Mouse (Mus musculus): ENCODE data around the gene Ip6k1. TPM values are rescaled to one million over a fixed set of nuclear protein-coding genes. Genes with fewer than 3 reads are reported as not detected.
A peak's percentile ranks its signal among the peaks of the same experiment; 100 is the strongest.

Gene Ip6k1
- total and polyA plus RNA-seq, 3 experiments, result 30.8 to 58.5 (median 55.9) TPM

DNA sequence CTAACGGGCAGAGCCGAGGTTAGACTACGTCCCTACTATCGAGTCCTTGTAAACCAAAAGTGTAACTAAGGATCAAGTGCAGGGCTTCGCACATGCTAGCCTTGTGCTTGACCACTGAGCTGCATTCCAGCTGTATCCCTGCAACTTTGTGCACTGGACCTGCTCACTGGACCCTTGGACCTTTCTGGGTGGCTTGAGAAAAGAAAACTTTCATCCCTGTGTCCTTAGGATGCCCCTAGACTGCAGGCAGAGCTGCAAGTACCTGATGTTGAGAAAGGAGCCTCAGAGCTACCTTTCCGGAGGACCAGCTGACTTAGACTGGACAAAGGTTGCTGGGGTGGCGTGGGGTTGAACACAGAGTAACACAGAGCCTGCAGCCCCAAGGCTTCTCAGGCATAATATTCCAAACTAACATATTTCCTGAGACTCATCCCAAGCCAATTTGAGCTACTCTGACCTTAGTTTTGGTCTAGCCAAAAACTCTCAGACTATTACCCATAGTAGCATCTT, 88.4 kb downstream of the Ip6k1 start:
- Histone ChIP-seq H3K9me3 (replicated peaks) (no peaks in the 10 kb centered on the region), H3K36me3 (replicated peaks) (peaks cover 79% of the 10 kb centered on the region), H3K4me3 (ENCODE audit: low read depth, low read length) (no peak overlapping the region), H3K27me3 (ENCODE audit: insufficient read depth, low read length) (no peaks in the 10 kb centered on the region; the same call in 1 of the 2 replicates), H3K4me1 (ENCODE audit: insufficient read depth, low read depth, low read length) (peaks cover 65% of the 10 kb centered on the region)
- DNase-seq (ENCODE audit: low spot score) (no peak), ATAC-seq (ENCODE audit: extremely low read depth, insufficient number of reproducible peaks, low FRiP score, poor library complexity, severe bottlenecking) (no peak)
- TF ChIP-seq GATA2 (IDR thresholded peaks at IDR 0.05; ENCODE audit: borderline replicate concordance, low read depth, low read length) (no peak), TAL1 (conservative IDR thresholded peaks at IDR 0.05; ENCODE audit: low read depth, low read length) (no peak), POLR2AphosphoS5 (IDR thresholded peaks at IDR 0.05; ENCODE audit: insufficient replicate concordance, low read depth, low read length) (no peak), GATA1 (IDR thresholded peaks at IDR 0.05; ENCODE audit: borderline replicate concordance, low read length) (no peak), CTCF (IDR thresholded peaks at IDR 0.05; ENCODE audit: low read depth, low read length) (no peak)

- TF ChIP-seq POLR2AphosphoS5 (IDR thresholded peaks at IDR 0.05; ENCODE audit: insufficient replicate concordance, low read depth, low read length) (no peak), CTCF (IDR thresholded peaks at IDR 0.05; ENCODE audit: low read depth, low read length) (no peak), GATA2 (IDR thresholded peaks at IDR 0.05; ENCODE audit: borderline replicate concordance, low read depth, low read length) (no peak), TAL1 (conservative IDR thresholded peaks at IDR 0.05; ENCODE audit: low read depth, low read length) (no peak), GATA1 (IDR thresholded peaks at IDR 0.05; ENCODE audit: borderline replicate concordance, low read length) (no peak)
- peaks cover 72% of the 10 kb centered on the region for H3K36me3 ChIP-seq (replicated peaks)
- H3K4me1 ChIP-seq (ENCODE audit: insufficient read depth, low read depth, low read length), result peaks cover 76% of the 10 kb centered on the region
- no peaks in the 10 kb centered on the region for H3K9me3 ChIP-seq (replicated peaks)
- no peak for DNase-seq (ENCODE audit: low spot score)
- peak overlapping the region; percentile 94 for H3K4me3 ChIP-seq (ENCODE audit: low read depth, low read length)
- no peak for ATAC-seq (ENCODE audit: extremely low read depth, insufficient number of reproducible peaks, low FRiP score, poor library complexity, severe bottlenecking)
- no peaks in the 10 kb centered on the region; the same call in 1 of the 2 replicates for H3K27me3 ChIP-seq (ENCODE audit: insufficient read depth, low read length)
These were observed 91.3 kb downstream of the Ip6k1 start for GRCm38 (mm10) chr9:108093586-108093985.

DNA sequence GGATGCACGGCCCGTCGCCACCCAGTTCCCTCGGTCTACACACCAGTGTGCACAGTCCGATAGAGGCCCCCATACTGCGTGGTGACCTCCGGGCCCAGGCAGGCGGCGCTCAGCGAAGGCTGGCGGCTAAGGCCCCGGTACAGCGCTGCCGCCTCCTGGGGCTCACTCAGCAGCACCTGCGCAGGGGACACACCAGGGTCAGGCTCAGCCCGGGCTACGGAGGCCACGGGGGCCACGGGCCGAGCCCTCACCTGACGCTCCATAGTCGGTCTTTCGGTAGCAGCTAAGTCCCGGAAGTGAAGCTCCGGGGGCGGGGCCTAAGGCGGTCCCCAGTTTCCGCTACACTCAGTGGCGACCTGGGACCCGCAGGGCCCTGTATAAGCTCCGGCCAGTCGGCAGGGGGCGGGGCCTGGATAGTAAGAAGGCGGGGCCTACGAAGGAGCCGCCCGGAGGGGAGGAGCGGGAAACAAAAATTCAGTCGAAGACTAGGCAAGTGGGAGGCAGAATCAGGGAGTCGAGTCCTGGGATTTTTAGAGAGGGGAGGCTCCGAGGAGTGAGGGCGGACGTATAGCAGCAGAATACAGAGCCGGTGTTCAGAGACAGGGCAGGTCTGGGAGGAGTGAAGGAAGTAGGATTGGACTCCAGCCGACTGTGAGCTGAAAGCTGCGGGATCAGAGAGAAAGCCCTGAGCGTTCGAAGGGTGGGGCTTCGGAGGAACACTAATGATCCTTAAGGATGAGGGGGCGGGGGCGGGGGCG, 92.1 kb downstream of the Ip6k1 start, which contains the start of gene Apeh:
TSS of gene Apeh (minus strand) at position 423 of the 758 bp plus-strand sequence.
- ATAC-seq (ENCODE audit: extremely low read depth, insufficient number of reproducible peaks, low FRiP score, poor library complexity, severe bottlenecking) (peak; percentile 83), DNase-seq (ENCODE audit: low spot score) (peak; percentile 94)
- TF ChIP-seq CTCF (IDR thresholded peaks at IDR 0.05; ENCODE audit: low read depth, low read length) (no peak), GATA2 (IDR thresholded peaks at IDR 0.05; ENCODE audit: borderline replicate concordance, low read depth, low read length) (no peak), GATA1 (IDR thresholded peaks at IDR 0.05; ENCODE audit: borderline replicate concordance, low read length) (no peak), POLR2AphosphoS5 (IDR thresholded peaks at IDR 0.05; ENCODE audit: insufficient replicate concordance, low read depth, low read length) (no peak), TAL1 (conservative IDR thresholded peaks at IDR 0.05; ENCODE audit: low read depth, low read length) (no peak)
- H3K4me1 ChIP-seq (ENCODE audit: insufficient read depth, low read depth, low read length), result peaks cover 80% of the 10 kb centered on the region
- no peaks in the 10 kb centered on the region for H3K9me3 ChIP-seq (replicated peaks)
- H3K4me3 ChIP-seq (ENCODE audit: low read depth, low read length), result peak within 1 kb of the TSS; percentile 94
- no peaks in the 10 kb centered on the region; the same call in 1 of the 2 replicates for H3K27me3 ChIP-seq (ENCODE audit: insufficient read depth, low read length)
- H3K36me3 ChIP-seq (replicated peaks), result peaks cover 72% of the 10 kb centered on the region

DNA sequence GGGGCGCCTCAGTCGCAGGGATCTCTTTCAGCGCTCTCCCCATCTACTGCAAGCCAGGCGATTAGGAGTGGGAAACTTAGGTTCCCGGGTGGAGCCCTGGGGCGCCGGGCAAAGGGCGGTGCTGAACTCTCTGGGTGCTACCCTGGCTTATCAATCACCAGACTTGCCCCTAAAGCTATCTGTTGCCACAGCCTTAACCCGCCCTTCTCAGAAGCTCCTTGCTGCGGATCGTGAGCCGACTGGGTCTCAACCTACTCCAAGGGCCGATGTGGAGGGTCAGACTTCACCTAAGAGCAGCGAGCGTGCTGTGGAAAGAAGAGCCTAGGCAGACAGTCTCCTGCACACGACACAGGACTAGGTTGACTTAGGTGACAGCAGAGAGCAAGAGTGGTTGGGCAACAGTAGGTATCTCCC, 92.7 kb downstream of the Ip6k1 start:
- Histone ChIP-seq H3K4me3 (ENCODE audit: low read depth, low read length) (peak overlapping the region; percentile 94), H3K27me3 (ENCODE audit: insufficient read depth, low read length) (no peaks in the 10 kb centered on the region; the same call in 1 of the 2 replicates), H3K9me3 (replicated peaks) (no peaks in the 10 kb centered on the region), H3K36me3 (replicated peaks) (peaks cover 72% of the 10 kb centered on the region), H3K4me1 (ENCODE audit: insufficient read depth, low read depth, low read length) (peaks cover 84% of the 10 kb centered on the region)
- TF ChIP-seq TAL1 (conservative IDR thresholded peaks at IDR 0.05; ENCODE audit: low read depth, low read length), result peak; percentile 77
- TF ChIP-seq POLR2AphosphoS5 (IDR thresholded peaks at IDR 0.05; ENCODE audit: insufficient replicate concordance, low read depth, low read length), result no peak
- TF ChIP-seq CTCF (IDR thresholded peaks at IDR 0.05; ENCODE audit: low read depth, low read length), result no peak
- DNase-seq (ENCODE audit: low spot score) (peak; percentile 66), ATAC-seq (ENCODE audit: extremely low read depth, insufficient number of reproducible peaks, low FRiP score, poor library complexity, severe bottlenecking) (peak; percentile 43)

GRCm38 (mm10) chr9:108095518-108095917, 93.2 kb downstream of the Ip6k1 start:
- peaks cover 69% of the 10 kb centered on the region for H3K36me3 ChIP-seq (replicated peaks)
- ATAC-seq (ENCODE audit: extremely low read depth, insufficient number of reproducible peaks, low FRiP score, poor library complexity, severe bottlenecking) (no peak), DNase-seq (ENCODE audit: low spot score) (peak; percentile 75)
- peak overlapping the region; percentile 94; the same call in 1 of the 2 replicates for H3K4me3 ChIP-seq (ENCODE audit: low read depth, low read length)
- no peaks in the 10 kb centered on the region; the same call in 1 of the 2 replicates for H3K27me3 ChIP-seq (ENCODE audit: insufficient read depth, low read length)
- H3K9me3 ChIP-seq (replicated peaks), result no peaks in the 10 kb centered on the region
- H3K4me1 ChIP-seq (ENCODE audit: insufficient read depth, low read depth, low read length), result peaks cover 82% of the 10 kb centered on the region
- TF ChIP-seq GATA1 (IDR thresholded peaks at IDR 0.05; ENCODE audit: borderline replicate concordance, low read length) (no peak), CTCF (IDR thresholded peaks at IDR 0.05; ENCODE audit: low read depth, low read length) (0 out of 2 replicates have a peak, but pooled peaks have one; percentile 5), POLR2AphosphoS5 (IDR thresholded peaks at IDR 0.05; ENCODE audit: insufficient replicate concordance, low read depth, low read length) (no peak)

DNA sequence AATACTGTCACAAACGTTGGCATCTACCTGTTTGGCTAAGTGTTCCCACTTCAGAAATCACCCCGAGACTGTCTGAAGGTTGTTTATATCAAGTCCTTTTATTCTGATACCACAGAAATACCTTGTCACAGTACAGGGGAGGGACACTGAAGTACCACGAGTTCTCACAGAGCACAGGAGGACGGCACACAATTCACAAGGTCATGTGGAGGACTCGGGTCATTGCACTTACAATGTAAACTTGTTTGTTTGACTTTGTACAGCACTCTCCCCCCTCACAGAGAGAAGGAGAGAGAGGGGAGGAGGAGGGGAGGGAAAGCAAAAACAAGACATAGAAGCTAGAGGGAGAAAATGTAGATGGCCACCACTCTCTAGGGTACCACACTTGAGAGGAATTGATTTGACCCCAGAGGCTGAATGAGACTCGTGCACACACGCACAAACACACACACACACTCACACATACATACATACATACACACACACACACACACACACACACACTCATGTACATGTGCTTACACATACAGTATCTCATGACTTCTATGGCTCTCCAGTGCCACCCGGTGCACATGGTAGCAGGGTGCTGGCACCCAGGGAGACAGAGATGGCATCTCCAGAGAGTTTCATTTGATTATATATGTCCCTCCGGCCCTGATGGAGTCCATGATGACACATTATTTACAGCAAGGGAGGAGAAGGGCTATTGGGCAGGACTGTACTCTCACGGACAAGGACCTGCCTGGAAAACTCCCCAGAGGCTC, 93.8 kb downstream of the Ip6k1 start:
- Histone ChIP-seq H3K36me3 (replicated peaks) (peaks cover 69% of the 10 kb centered on the region), H3K4me3 (ENCODE audit: low read depth, low read length) (peak overlapping the region; percentile 94; the same call in 1 of the 2 replicates), H3K4me1 (ENCODE audit: insufficient read depth, low read depth, low read length) (peaks cover 82% of the 10 kb centered on the region), H3K9me3 (replicated peaks) (no peaks in the 10 kb centered on the region), H3K27me3 (ENCODE audit: insufficient read depth, low read length) (no peaks in the 10 kb centered on the region; the same call in 1 of the 2 replicates)
- DNase-seq (ENCODE audit: low spot score) (no peak), ATAC-seq (ENCODE audit: extremely low read depth, insufficient number of reproducible peaks, low FRiP score, poor library complexity, severe bottlenecking) (no peak)
- TF ChIP-seq POLR2AphosphoS5 (IDR thresholded peaks at IDR 0.05; ENCODE audit: insufficient replicate concordance, low read depth, low read length) (0 out of 2 replicates have a peak, but pooled peaks have one; percentile 38), GATA1 (IDR thresholded peaks at IDR 0.05; ENCODE audit: borderline replicate concordance, low read length) (no peak)

Other genes starting within 250 kb of the Ip6k1 start
- 355 and 467 TPM in 2 replicates for gene Rbm5, start 231.5 kb upstream of the Ip6k1 start, total RNA-seq (2014; fragmentation: Nextera tagmentation)
- 261 and 271 TPM in 2 replicates for gene Rbm5, start 231.5 kb upstream of the Ip6k1 start, total RNA-seq (2017)
- gene Rbm5, start 231.5 kb upstream of the Ip6k1 start, polyA plus RNA-seq (2012), result 14.3 and 23.4 TPM in 2 replicates
- gene Rbm6, start 129.3 kb upstream of the Ip6k1 start, total RNA-seq (2014; fragmentation: Nextera tagmentation), result 120 and 184 TPM in 2 replicates
- 91.6 and 105 TPM in 2 replicates for gene Rbm6, start 129.3 kb upstream of the Ip6k1 start, total RNA-seq (2017)
- gene Rbm6, start 129.3 kb upstream of the Ip6k1 start, polyA plus RNA-seq (2012), result 15.8 and 38.7 TPM in 2 replicates
- gene Mon1a, start 114.3 kb upstream of the Ip6k1 start, total RNA-seq (2014; fragmentation: Nextera tagmentation), result 2.0 and 3.1 TPM in 2 replicates
- 12.8 and 14.3 TPM in 2 replicates for gene Mon1a, start 114.3 kb upstream of the Ip6k1 start, total RNA-seq (2017)
- gene Mon1a, start 114.3 kb upstream of the Ip6k1 start, polyA plus RNA-seq (2012), result 12.8 and 13.6 TPM in 2 replicates
- gene Mst1r, start 95.6 kb upstream of the Ip6k1 start, total RNA-seq (2014; fragmentation: Nextera tagmentation), result not detected in 2 replicates
- gene Mst1r, start 95.6 kb upstream of the Ip6k1 start, total RNA-seq (2017), result not detected in 2 replicates
- 0.01 TPM in 1 of 2 replicates, not detected in the other for gene Mst1r, start 95.6 kb upstream of the Ip6k1 start, polyA plus RNA-seq (2012)
- gene Actl11, start 74.0 kb upstream of the Ip6k1 start, total RNA-seq (2014; fragmentation: Nextera tagmentation), result not detected in 2 replicates
- 0.11 TPM in 1 of 2 replicates, not detected in the other for gene Actl11, start 74.0 kb upstream of the Ip6k1 start, total RNA-seq (2017)
- gene Actl11, start 74.0 kb upstream of the Ip6k1 start, polyA plus RNA-seq (2012), result not detected in 2 replicates
- gene Camkv, start 66.8 kb upstream of the Ip6k1 start, total RNA-seq (2014; fragmentation: Nextera tagmentation), result not detected in 2 replicates
- gene Camkv, start 66.8 kb upstream of the Ip6k1 start, total RNA-seq (2017), result 0.11 TPM in 1 of 2 replicates, not detected in the other
- not detected in 2 replicates for gene Camkv, start 66.8 kb upstream of the Ip6k1 start, polyA plus RNA-seq (2012)
- 24.1 and 25.6 TPM in 2 replicates for gene Traip, start 52.4 kb upstream of the Ip6k1 start, total RNA-seq (2014; fragmentation: Nextera tagmentation)
- 28.7 and 32.6 TPM in 2 replicates for gene Traip, start 52.4 kb upstream of the Ip6k1 start, total RNA-seq (2017)
- gene Traip, start 52.4 kb upstream of the Ip6k1 start, polyA plus RNA-seq (2012), result 3.1 and 10.7 TPM in 2 replicates
- gene Uba7, start 27.0 kb upstream of the Ip6k1 start, total RNA-seq (2014; fragmentation: Nextera tagmentation), result 44.5 and 87.9 TPM in 2 replicates
- gene Uba7, start 27.0 kb upstream of the Ip6k1 start, total RNA-seq (2017), result 145 and 186 TPM in 2 replicates
- 18.3 and 34.2 TPM in 2 replicates for gene Uba7, start 27.0 kb upstream of the Ip6k1 start, polyA plus RNA-seq (2012)
- gene Gm20661, start 19.4 kb upstream of the Ip6k1 start, total RNA-seq (2014; fragmentation: Nextera tagmentation), result 0.75 and 1.0 TPM in 2 replicates
- gene Gm20661, start 19.4 kb upstream of the Ip6k1 start, total RNA-seq (2017), result 1.8 and 2.6 TPM in 2 replicates
- 0.15 TPM in 1 of 2 replicates, not detected in the other for gene Gm20661, start 19.4 kb upstream of the Ip6k1 start, polyA plus RNA-seq (2012)
- 24.6 and 28.1 TPM in 2 replicates for gene Inka1, start 16.6 kb upstream of the Ip6k1 start, total RNA-seq (2014; fragmentation: Nextera tagmentation)
- 74.4 and 83.2 TPM in 2 replicates for gene Inka1, start 16.6 kb upstream of the Ip6k1 start, total RNA-seq (2017)
- 75.6 and 81.1 TPM in 2 replicates for gene Inka1, start 16.6 kb upstream of the Ip6k1 start, polyA plus RNA-seq (2012)
- 2.9 and 4.0 TPM in 2 replicates for gene Cdhr4, start 10.0 kb upstream of the Ip6k1 start, total RNA-seq (2014; fragmentation: Nextera tagmentation)
- gene Cdhr4, start 10.0 kb upstream of the Ip6k1 start, total RNA-seq (2017), result 8.4 and 11.3 TPM in 2 replicates
- 0.40 and 0.57 TPM in 2 replicates for gene Cdhr4, start 10.0 kb upstream of the Ip6k1 start, polyA plus RNA-seq (2012)
- gene Gm20662, start 6.2 kb upstream of the Ip6k1 start, total RNA-seq (2014; fragmentation: Nextera tagmentation), result not detected in 2 replicates
- gene Gm20662, start 6.2 kb upstream of the Ip6k1 start, total RNA-seq (2017), result 0.76 and 2.4 TPM in 2 replicates
- gene Gm20662, start 6.2 kb upstream of the Ip6k1 start, polyA plus RNA-seq (2012), result 0.14 and 0.27 TPM in 2 replicates
- 7.2 and 8.5 TPM in 2 replicates for gene Gmppb, start 46.7 kb downstream of the Ip6k1 start, total RNA-seq (2014; fragmentation: Nextera tagmentation)
- gene Gmppb, start 46.7 kb downstream of the Ip6k1 start, total RNA-seq (2017), result 19.4 and 22.0 TPM in 2 replicates
- gene Gmppb, start 46.7 kb downstream of the Ip6k1 start, polyA plus RNA-seq (2012), result 5.1 and 6.6 TPM in 2 replicates
- gene Amigo3, start 50.7 kb downstream of the Ip6k1 start, total RNA-seq (2014; fragmentation: Nextera tagmentation), result 0.63 TPM in 1 of 2 replicates, not detected in the other
- 1.7 and 2.0 TPM in 2 replicates for gene Amigo3, start 50.7 kb downstream of the Ip6k1 start, total RNA-seq (2017)
- 0.31 and 0.35 TPM in 2 replicates for gene Amigo3, start 50.7 kb downstream of the Ip6k1 start, polyA plus RNA-seq (2012)
- 7.1 and 11.0 TPM in 2 replicates for gene Mst1, start 77.9 kb downstream of the Ip6k1 start, total RNA-seq (2014; fragmentation: Nextera tagmentation)
- 16.6 and 17.9 TPM in 2 replicates for gene Mst1, start 77.9 kb downstream of the Ip6k1 start, total RNA-seq (2017)
- gene Mst1, start 77.9 kb downstream of the Ip6k1 start, polyA plus RNA-seq (2012), result 6.7 and 8.4 TPM in 2 replicates
- 104 and 255 TPM in 2 replicates for gene Rnf123, start 80.8 kb downstream of the Ip6k1 start, total RNA-seq (2014; fragmentation: Nextera tagmentation)
- gene Rnf123, start 80.8 kb downstream of the Ip6k1 start, total RNA-seq (2017), result 18.6 and 23.5 TPM in 2 replicates
- gene Rnf123, start 80.8 kb downstream of the Ip6k1 start, polyA plus RNA-seq (2012), result 39.5 and 74.5 TPM in 2 replicates
- 65.0 and 148 TPM in 2 replicates for gene Apeh, start 92.1 kb downstream of the Ip6k1 start, total RNA-seq (2014; fragmentation: Nextera tagmentation)
- 119 and 131 TPM in 2 replicates for gene Apeh, start 92.1 kb downstream of the Ip6k1 start, total RNA-seq (2017)
- gene Apeh, start 92.1 kb downstream of the Ip6k1 start, polyA plus RNA-seq (2012), result 48.8 and 67.5 TPM in 2 replicates
- 4.7 and 5.0 TPM in 2 replicates for gene Bsn, start 187.9 kb downstream of the Ip6k1 start, total RNA-seq (2014; fragmentation: Nextera tagmentation)
- 2.8 and 3.1 TPM in 2 replicates for gene Bsn, start 187.9 kb downstream of the Ip6k1 start, total RNA-seq (2017)
- 6.1 and 7.9 TPM in 2 replicates for gene Bsn, start 187.9 kb downstream of the Ip6k1 start, polyA plus RNA-seq (2012)

All from G1E (cell line).